Mouse (Mus musculus): Measurements from ENCODE around the gene Zfhx2. TPM values are rescaled to one million over a fixed set of nuclear protein-coding genes. Genes with fewer than 3 reads are reported as not detected.

Gene Zfhx2
- polyA plus RNA-seq, 1 experiment from 2014 or later, result 37.5 TPM

- Histone ChIP-seq H3K4me1 (peaks cover 39% of the 10 kb centered on the region), H3K9me3 (no peaks in the 10 kb centered on the region), H3K27ac (no peak overlapping the region), H3K9ac (no peak overlapping the region), H3K4me3 (no peak overlapping the region), H3K4me2 (no peak overlapping the region), H3K36me3 (replicated peaks) (no peaks in the 10 kb centered on the region), H3K27me3 (replicated peaks) (no peaks in the 10 kb centered on the region)
- ATAC-seq (replicated peaks), result no peak
- 87% methylated on average over 18 of the region's 18 CpGs for WGBS
Observed at GRCm38 (mm10) chr14:55104365-55104764, 12.2 kb upstream of the Zfhx2 start.

GRCm38 (mm10) chr14:55102253-55102785, 10.2 kb upstream of the Zfhx2 start:
- H3K9ac ChIP-seq, result no peak overlapping the region
- no peak overlapping the region for H3K4me2 ChIP-seq
- H3K27me3 ChIP-seq (replicated peaks), result no peaks in the 10 kb centered on the region
- ATAC-seq (replicated peaks), result no peak
- WGBS, result 88% methylated on average over 15 of the region's 15 CpGs
- no peak overlapping the region for H3K4me3 ChIP-seq
- peaks cover 26% of the 10 kb centered on the region for H3K4me1 ChIP-seq
- H3K27ac ChIP-seq, result no peak overlapping the region
- H3K36me3 ChIP-seq (replicated peaks), result 0 out of 2 replicates have a peak, but pooled peaks cover 3% of the 10 kb centered on the region
- H3K9me3 ChIP-seq, result no peaks in the 10 kb centered on the region

GRCm38 (mm10) chr14:55101592-55101991, 9.5 kb upstream of the Zfhx2 start:
- Histone ChIP-seq H3K36me3 (replicated peaks) (0 out of 2 replicates have a peak, but pooled peaks cover 3% of the 10 kb centered on the region), H3K4me3 (no peak overlapping the region), H3K9ac (no peak overlapping the region), H3K4me2 (no peak overlapping the region), H3K27ac (no peak overlapping the region), H3K27me3 (replicated peaks) (no peaks in the 10 kb centered on the region), H3K4me1 (peaks cover 33% of the 10 kb centered on the region), H3K9me3 (no peaks in the 10 kb centered on the region)
- 47% methylated on average over 4 of the region's 4 CpGs for WGBS
- ATAC-seq (replicated peaks), result no peak

GRCm38 (mm10) chr14:55098067-55098466, 5.9 kb upstream of the Zfhx2 start:
- H3K27ac ChIP-seq, result peak overlapping the region; percentile 22; the same call in 1 of the 2 replicates
- no peak for ATAC-seq (replicated peaks)
- 0 out of 2 replicates have a peak, but pooled peaks cover 3% of the 10 kb centered on the region for H3K36me3 ChIP-seq (replicated peaks)
- no peak overlapping the region for H3K4me2 ChIP-seq
- peaks cover 31% of the 10 kb centered on the region for H3K4me1 ChIP-seq
- no peaks in the 10 kb centered on the region for H3K27me3 ChIP-seq (replicated peaks)
- 54% methylated on average over 4 of the region's 4 CpGs for WGBS
- H3K4me3 ChIP-seq, result no peak overlapping the region
- H3K9ac ChIP-seq, result no peak overlapping the region
- no peaks in the 10 kb centered on the region for H3K9me3 ChIP-seq

GRCm38 (mm10) chr14:55097646-55098045, 5.5 kb upstream of the Zfhx2 start:
- H3K4me1 ChIP-seq, result peaks cover 31% of the 10 kb centered on the region
- H3K4me3 ChIP-seq, result no peak overlapping the region
- no peak for ATAC-seq (replicated peaks)
- H3K27me3 ChIP-seq (replicated peaks), result no peaks in the 10 kb centered on the region
- 0 out of 2 replicates have a peak, but pooled peaks cover 3% of the 10 kb centered on the region for H3K36me3 ChIP-seq (replicated peaks)
- H3K4me2 ChIP-seq, result 0 out of 2 replicates have a peak overlapping the region, but pooled peaks have one; percentile 16
- no peaks in the 10 kb centered on the region for H3K9me3 ChIP-seq
- 48% methylated on average over 10 of the region's 10 CpGs for WGBS
- H3K9ac ChIP-seq, result peak overlapping the region; percentile 21; the same call in 1 of the 2 replicates
- H3K27ac ChIP-seq, result peak overlapping the region; percentile 22; the same call in 1 of the 2 replicates

GRCm38 (mm10) chr14:55096573-55097087, 4.5 kb upstream of the Zfhx2 start:
- H3K27ac ChIP-seq, result no peak overlapping the region
- H3K4me3 ChIP-seq, result no peak overlapping the region
- 0 out of 2 replicates have a peak, but pooled peaks cover 3% of the 10 kb centered on the region for H3K36me3 ChIP-seq (replicated peaks)
- no peaks in the 10 kb centered on the region for H3K9me3 ChIP-seq
- peak overlapping the region; percentile 21; the same call in 1 of the 2 replicates for H3K9ac ChIP-seq
- ATAC-seq (replicated peaks), result no peak
- H3K4me1 ChIP-seq, result peaks cover 34% of the 10 kb centered on the region
- WGBS, result 49% methylated on average over 9 of the region's 9 CpGs
- H3K27me3 ChIP-seq (replicated peaks), result no peaks in the 10 kb centered on the region
- peak overlapping the region; percentile 16; the same call in 1 of the 2 replicates for H3K4me2 ChIP-seq

- Histone ChIP-seq H3K4me2 (peak overlapping the region; percentile 72), H3K36me3 (replicated peaks) (0 out of 2 replicates have a peak, but pooled peaks cover 3% of the 10 kb centered on the region), H3K27ac (0 out of 2 replicates have a peak overlapping the region, but pooled peaks have one; percentile 97), H3K4me1 (peaks cover 38% of the 10 kb centered on the region), H3K27me3 (replicated peaks) (no peaks in the 10 kb centered on the region), H3K4me3 (peak overlapping the region; percentile 69), H3K9ac (peak overlapping the region; percentile 33; the same call in 1 of the 2 replicates), H3K9me3 (no peaks in the 10 kb centered on the region)
- ATAC-seq (replicated peaks), result no peak
- 66% methylated on average over 12 of the region's 12 CpGs for WGBS
Observed at GRCm38 (mm10) chr14:55095671-55096070, 3.5 kb upstream of the Zfhx2 start.

GRCm38 (mm10) chr14:55095263-55095662, 3.1 kb upstream of the Zfhx2 start:
- H3K4me3 ChIP-seq, result peak overlapping the region; percentile 69
- peaks cover 42% of the 10 kb centered on the region for H3K4me1 ChIP-seq
- WGBS, result 59% methylated on average over 9 of the region's 9 CpGs

GRCm38 (mm10) chr14:55094704-55095231, 2.6 kb upstream of the Zfhx2 start, which contains the start of gene Thtpa:
Gene Thtpa, plus strand, starts transcription at chr14:55094784.
- Histone ChIP-seq H3K4me3 (peak within 1 kb of the TSS; percentile 69), H3K27me3 (replicated peaks) (no peaks in the 10 kb centered on the region), H3K4me1 (peaks cover 47% of the 10 kb centered on the region), H3K27ac (peak within 1 kb of the TSS; percentile 97), H3K36me3 (replicated peaks) (0 out of 2 replicates have a peak, but pooled peaks cover 3% of the 10 kb centered on the region), H3K9me3 (no peaks in the 10 kb centered on the region), H3K9ac (peak within 1 kb of the TSS; percentile 86), H3K4me2 (peak within 1 kb of the TSS; percentile 72)
- ATAC-seq (replicated peaks), result peak; percentile 49
- under 1% methylated on average over 30 of the region's 30 CpGs for WGBS

More at GRCm38 (mm10) chr14:55095263-55095662, 3.1 kb upstream of the Zfhx2 start:
- ATAC-seq (replicated peaks), result no peak
- Histone ChIP-seq H3K9me3 (no peaks in the 10 kb centered on the region), H3K27ac (peak overlapping the region; percentile 97), H3K27me3 (replicated peaks) (no peaks in the 10 kb centered on the region), H3K4me2 (peak overlapping the region; percentile 72), H3K9ac (peak overlapping the region; percentile 86), H3K36me3 (replicated peaks) (0 out of 2 replicates have a peak, but pooled peaks cover 3% of the 10 kb centered on the region)

GRCm38 (mm10) chr14:55093927-55094326, 1.8 kb upstream of the Zfhx2 start:
- Histone ChIP-seq H3K4me1 (peaks cover 56% of the 10 kb centered on the region), H3K9me3 (no peaks in the 10 kb centered on the region), H3K4me2 (peak overlapping the region; percentile 72; the same call in 1 of the 2 replicates), H3K27me3 (replicated peaks) (no peaks in the 10 kb centered on the region), H3K4me3 (no peak overlapping the region; the same call in 1 of the 2 replicates), H3K36me3 (replicated peaks) (0 out of 2 replicates have a peak, but pooled peaks cover 3% of the 10 kb centered on the region), H3K9ac (no peak overlapping the region), H3K27ac (peak overlapping the region; percentile 97; the same call in 1 of the 2 replicates)
- WGBS, result 41% methylated on average over 6 of the region's 6 CpGs
- no peak for ATAC-seq (replicated peaks)

GRCm38 (mm10) chr14:55091209-55091865, 787 bp downstream of the Zfhx2 start:
- H3K4me1 ChIP-seq, result peaks cover 66% of the 10 kb centered on the region
- no peaks in the 10 kb centered on the region for H3K9me3 ChIP-seq
- 1% methylated on average over 34 of the region's 34 CpGs for WGBS
- no peaks in the 10 kb centered on the region for H3K27me3 ChIP-seq (replicated peaks)
- peak; percentile 13 for ATAC-seq (replicated peaks)
- H3K4me2 ChIP-seq, result peak overlapping the region; percentile 81
- no peaks in the 10 kb centered on the region for H3K36me3 ChIP-seq (replicated peaks)
- H3K4me3 ChIP-seq, result peak overlapping the region; percentile 67
- peak overlapping the region; percentile 93 for H3K27ac ChIP-seq
- peak overlapping the region; percentile 83 for H3K9ac ChIP-seq

All from midbrain, embryonic 15.5 days (tissue).